Comparison of ENCODE assay signal across 8 mouse cellular contexts in genomic region chr5:136566812-136567175, GRCm38 (mm10). TPM values are rescaled to one million over a fixed set of nuclear protein-coding genes. Genes with fewer than 3 reads are reported as not detected.
A peak's percentile ranks its signal among the peaks of the same experiment; 100 is the strongest.
DNase-seq lines count a peak whose midpoint lies in the region; ATAC-seq and TF ChIP-seq lines count a peak whose summit lies in the region.

No protein-coding gene starts in this region.

- H3ac ChIP-seq in myocyte (ENCODE audit: control insufficient read depth, insufficient read length), result peak overlapping the region; percentile 70

- DNase-seq in embryo, embryonic 10.5 days (ENCODE audit: low spot score), result peak; percentile 66
- DNase-seq in embryo, embryonic 11 days, result no peak
- no peak for DNase-seq in lung, postnatal 10 days
- no peak for DNase-seq in c-Kit-positive CD71-positive TER-119-positive erythroid progenitor cells, embryonic 14.5 days (ENCODE audit: low spot score)

- H3K4me3 ChIP-seq in lung, embryonic 15.5 days, result peak overlapping the region; percentile 99
- H3K4me3 ChIP-seq in embryonic facial prominence, embryonic 12.5 days, result peak overlapping the region; percentile 73
- peak overlapping the region; percentile 90 for H3K4me3 ChIP-seq in intestine, embryonic 16.5 days (ENCODE audit: low read length)
- peak overlapping the region; percentile 93 for H3K4me3 ChIP-seq in myocyte

- peak; percentile 57; the same call in 1 of the 2 replicates for ATAC-seq in lung, embryonic 15.5 days (ENCODE audit: borderline replicate concordance, extremely low read depth, low FRiP score, low TSS enrichment)
- peak; percentile 37; the same call in 1 of the 2 replicates for ATAC-seq in embryonic facial prominence, embryonic 12.5 days (ENCODE audit: insufficient number of reproducible peaks, insufficient read depth, low FRiP score, low TSS enrichment)
- ATAC-seq in intestine, embryonic 16.5 days, result peak; percentile 61

- peak overlapping the region; percentile 96 for H3K9ac ChIP-seq in lung, embryonic 15.5 days
- H3K9ac ChIP-seq in embryonic facial prominence, embryonic 12.5 days, result peak overlapping the region; percentile 84
- peak overlapping the region; percentile 88 for H3K9ac ChIP-seq in intestine, embryonic 16.5 days (ENCODE audit: low read depth, low read length)

- no peaks in the 10 kb centered on the region for H3K9me3 ChIP-seq in lung, embryonic 15.5 days
- no peaks in the 10 kb centered on the region for H3K9me3 ChIP-seq in embryonic facial prominence, embryonic 12.5 days
- H3K9me3 ChIP-seq in intestine, embryonic 16.5 days (ENCODE audit: control insufficient read depth, low read length), result no peaks in the 10 kb centered on the region

- peaks cover 41% of the 10 kb centered on the region for H3K4me1 ChIP-seq in lung, embryonic 15.5 days
- peaks cover 36% of the 10 kb centered on the region for H3K4me1 ChIP-seq in embryonic facial prominence, embryonic 12.5 days
- H3K4me1 ChIP-seq in intestine, embryonic 16.5 days (ENCODE audit: control insufficient read depth, insufficient read depth, low read length), result peaks cover 12% of the 10 kb centered on the region

- TF ChIP-seq POLR2A in myocyte (IDR thresholded peaks at IDR 0.05; ENCODE audit: insufficient read length, low read depth), result no peak

- H3K27me3 ChIP-seq in lung, embryonic 15.5 days, result peaks cover 24% of the 10 kb centered on the region
- peaks cover 26% of the 10 kb centered on the region for H3K27me3 ChIP-seq in embryonic facial prominence, embryonic 12.5 days
- H3K27me3 ChIP-seq in intestine, embryonic 16.5 days (replicated peaks; ENCODE audit: control insufficient read depth, insufficient read depth, low read length), result 0 out of 2 replicates have a peak, but pooled peaks cover 5% of the 10 kb centered on the region
- H3K27me3 ChIP-seq in myocyte (ENCODE audit: control insufficient read depth, insufficient read depth, insufficient read length), result no peaks in the 10 kb centered on the region

- H3K36me3 ChIP-seq in lung, embryonic 15.5 days, result no peaks in the 10 kb centered on the region
- H3K36me3 ChIP-seq in embryonic facial prominence, embryonic 12.5 days, result no peaks in the 10 kb centered on the region
- no peaks in the 10 kb centered on the region for H3K36me3 ChIP-seq in intestine, embryonic 16.5 days (ENCODE audit: control insufficient read depth, insufficient read depth, low read length)
- H3K36me3 ChIP-seq in myocyte (ENCODE audit: control insufficient read depth, insufficient read depth), result no peaks in the 10 kb centered on the region

- WGBS in lung, embryonic 15.5 days, result under 1% methylated on average over 30 of the region's 31 CpGs
- WGBS in embryonic facial prominence, embryonic 12.5 days, result under 1% methylated on average over 31 of the region's 31 CpGs
- 0% methylated on average over 31 of the region's 31 CpGs for WGBS in intestine, embryonic 16.5 days

- peak overlapping the region; percentile 99 for H3K4me2 ChIP-seq in lung, embryonic 15.5 days
- peak overlapping the region; percentile 97 for H3K4me2 ChIP-seq in embryonic facial prominence, embryonic 12.5 days (replicated peaks)
- H3K4me2 ChIP-seq in intestine, embryonic 16.5 days (ENCODE audit: low read depth, low read length), result peak overlapping the region; percentile 93
- H3K4me2 ChIP-seq in myocyte (ENCODE audit: low read depth), result no peak overlapping the region

- H3K27ac ChIP-seq in lung, embryonic 15.5 days, result peak overlapping the region; percentile 93
- peak overlapping the region; percentile 91 for H3K27ac ChIP-seq in embryonic facial prominence, embryonic 12.5 days
- H3K27ac ChIP-seq in intestine, embryonic 16.5 days (ENCODE audit: low read length), result peak overlapping the region; percentile 91

- peaks cover 42% of the 10 kb centered on the region for H3K79me2 ChIP-seq in myocyte (ENCODE audit: control insufficient read depth, insufficient read depth)

TF ChIP-seq in myocyte, 11 proteins besides CTCF, POLR2A, EP300 and RAD21:
- TF ChIP-seq MAX (IDR thresholded peaks at IDR 0.05; ENCODE audit: low read depth) (no peak), E2F4 (IDR thresholded peaks at IDR 0.05; ENCODE audit: insufficient read depth) (no peak), CEBPB (IDR thresholded peaks at IDR 0.05; ENCODE audit: insufficient read depth, poor library complexity, severe bottlenecking) (no peak), MYOD1 (IDR thresholded peaks at IDR 0.05; ENCODE audit: control insufficient read depth in 1 of 3, insufficient read length in 2 of 3, low read depth in 2 of 3) (no peak), USF1 (IDR thresholded peaks at IDR 0.05; ENCODE audit: low read depth) (no peak), SRF (IDR thresholded peaks at IDR 0.05; ENCODE audit: control insufficient read depth, insufficient read length, low read depth) (no peak), REST (IDR thresholded peaks at IDR 0.05; ENCODE audit: insufficient read depth, insufficient read length) (no peak)

RNA-seq across cellular contexts. Expression of gene Cux1, which starts 0.5 kb away (rescaled TPM):
- 100 and 114 TPM in 2 replicates for polyA plus RNA-seq in lung, embryonic 15.5 days (2015; fragmentation: Nextera tagmentation; extraction: Ambion mirVana)
- polyA plus RNA-seq in embryonic facial prominence, embryonic 12.5 days (2016; fragmentation: Nextera tagmentation; extraction: Ambion mirVana), result 79.8 and 81.1 TPM in 2 replicates
- polyA plus RNA-seq in intestine, embryonic 16.5 days (2015; fragmentation: Nextera tagmentation; extraction: Ambion mirVana), result 62.2 and 62.5 TPM in 2 replicates
- 50.7 TPM for polyA plus RNA-seq in myocyte (2012; fragmentation: generic; extraction: Trizol)
